Mouse (Mus musculus) cerebellum, postnatal 4 days (tissue): ENCODE measurements at regions not wholly inside any gene's neighbourhood (a gene's known extent, or its start where the extent isn't known, plus 50 kb on each side); places are given as distances from the start of the nearest gene placed in this dataset.
A peak's percentile ranks its signal among the peaks of the same experiment; 100 is the strongest.

Experiments used
- DNase-seq, 2 experiments: peaks; one replicate each; pipeline ENCODE4 v3.0.0; 2022; ENCODE audit warnings: low spot score in 2 of 2, mixed read lengths in 1 of 2

DNA sequence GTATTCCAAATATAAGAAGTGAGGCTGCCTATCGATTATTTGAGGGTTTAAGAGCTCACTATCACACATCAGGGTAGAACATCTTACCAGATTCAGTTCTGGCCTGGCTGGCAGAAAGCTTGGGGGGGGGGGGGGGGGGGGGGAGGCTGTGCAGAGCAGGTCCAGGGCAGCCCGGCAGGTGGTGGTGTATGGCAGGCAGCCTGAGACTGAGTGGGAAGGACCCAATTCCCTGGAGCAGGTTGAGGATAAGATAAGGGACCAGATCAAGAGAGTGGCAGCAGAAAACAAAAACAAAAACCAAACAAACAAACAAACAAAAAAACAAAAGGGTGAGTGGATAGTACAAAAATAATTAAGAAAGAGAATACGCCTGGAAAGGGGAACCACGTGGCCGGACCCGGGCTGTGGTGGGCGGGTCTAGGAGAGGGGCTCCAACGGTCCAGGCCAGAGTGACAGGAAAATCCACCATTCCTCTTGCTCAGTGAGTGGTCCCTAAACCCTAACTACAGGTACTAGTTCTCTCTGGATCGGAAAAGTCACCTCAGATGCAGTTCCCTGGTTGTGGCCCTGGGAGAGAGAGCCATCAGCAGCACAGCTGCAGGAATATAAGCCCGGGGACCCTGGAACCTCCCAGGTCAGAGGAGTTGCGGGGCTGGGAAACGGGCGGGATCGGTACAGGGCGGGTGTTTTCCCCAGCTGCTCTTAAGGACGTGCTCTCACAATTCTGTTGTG is 73.3 kb downstream of the Vmn2r112 start:
- peak in 1 of 2 experiments; percentile 18 for DNase-seq
